Mouse (Mus musculus) ES-Bruce4 (cell line): ENCODE measurements around the gene Bsn.

Source experiments
- CTCF ChIP-seq: IDR thresholded peaks from one replicate; pipeline ENCODE4 v1.8.1; 2011; ENCODE audit warnings: low read depth, low read length
- EP300 ChIP-seq: IDR thresholded peaks from 2 replicates; pipeline ENCODE4 v1.6.1; 2011; ENCODE audit warnings: low read depth, low read length; ENCODE audit not compliant: insufficient read depth

DNA sequence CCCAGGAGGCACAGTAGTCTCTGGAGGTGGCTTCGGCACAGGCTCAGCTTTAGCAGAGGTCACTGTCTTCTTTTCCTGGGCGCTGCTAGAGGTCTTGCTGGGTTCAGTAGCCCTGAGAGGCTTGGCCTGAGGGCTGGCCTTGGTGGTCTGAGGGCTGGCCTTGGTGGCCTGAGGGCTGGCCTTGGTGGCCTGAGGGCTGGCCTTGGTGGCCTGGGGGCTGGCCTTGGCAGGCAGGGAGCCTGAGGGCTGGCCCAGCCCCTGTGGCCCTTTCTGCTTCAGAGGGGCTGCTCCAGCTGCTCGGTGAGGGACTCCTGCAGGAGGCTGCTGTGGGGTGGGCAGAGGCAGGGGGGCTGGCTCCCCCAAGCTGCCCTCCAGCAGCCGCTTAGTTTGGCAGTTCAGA is 73.0 kb downstream of the Bsn start:
- TF ChIP-seq CTCF, result no peak
- no peak for TF ChIP-seq EP300
